Mouse (Mus musculus): ENCODE measurements around the gene Krt31.

DNA sequence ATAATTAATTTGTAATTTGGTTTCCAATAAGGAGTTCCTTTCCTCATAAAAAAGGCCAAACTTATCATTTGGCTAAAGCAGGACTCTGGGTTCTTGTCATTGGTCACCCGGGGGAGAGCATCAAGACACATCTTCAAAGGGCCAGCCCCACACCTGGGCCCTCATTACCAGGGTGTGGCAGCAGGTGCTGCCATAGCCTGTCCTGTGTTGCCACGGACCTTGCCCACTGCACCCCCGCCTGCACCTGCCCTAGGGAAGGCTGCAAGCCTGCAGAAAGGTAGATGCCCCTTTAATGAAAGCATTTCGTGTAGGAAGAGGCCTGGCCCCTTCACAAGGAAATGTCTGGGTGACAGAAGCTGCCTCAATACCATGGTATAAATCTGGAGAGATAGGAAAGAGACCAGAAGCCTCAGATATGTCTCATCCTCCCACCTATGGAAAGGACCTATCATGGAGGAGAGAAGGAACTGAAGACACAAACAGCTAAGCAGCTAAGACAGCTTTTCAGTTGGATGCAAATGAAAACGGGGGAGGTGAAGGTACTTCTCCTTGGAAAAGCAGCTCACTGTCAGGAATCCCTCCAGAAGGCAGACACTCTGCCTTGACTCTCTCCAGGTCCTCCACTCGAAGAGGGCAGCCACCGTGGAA is 38.2 kb upstream of the Krt31 start:
- no peak for TF ChIP-seq CTCF (conservative IDR thresholded peaks at IDR 0.05; ENCODE audit: insufficient read depth, insufficient read length, low read depth, low read length)
- TF ChIP-seq POLR2A (IDR thresholded peaks at IDR 0.05; ENCODE audit: low read depth, low read length), result no peak
